Mouse (Mus musculus): ENCODE measurements around the gene E130311K13Rik.

Gene E130311K13Rik

GRCm38 (mm10) chr3:63895786-63896185, 33.5 kb downstream of the E130311K13Rik start:
- DNase-seq (ENCODE audit: low spot score) = no peak

GRCm38 (mm10) chr3:63893677-63894076, 35.6 kb downstream of the E130311K13Rik start:
- DNase-seq (ENCODE audit: low spot score) = no peak

GRCm38 (mm10) chr3:63892154-63892553, 37.1 kb downstream of the E130311K13Rik start:
- DNase-seq (ENCODE audit: low spot score) = no peak

GRCm38 (mm10) chr3:63881065-63881464, 48.2 kb downstream of the E130311K13Rik start:
- DNase-seq (ENCODE audit: low spot score) = no peak

GRCm38 (mm10) chr3:63878995-63879666, 50.1 kb downstream of the E130311K13Rik start:
- no peak for DNase-seq (ENCODE audit: low spot score)

- DNase-seq (ENCODE audit: low spot score) = no peak
Observed at GRCm38 (mm10) chr3:63872818-63873217, 56.5 kb downstream of the E130311K13Rik start.

GRCm38 (mm10) chr3:63871249-63871648, 58.0 kb downstream of the E130311K13Rik start:
- DNase-seq (ENCODE audit: low spot score) = no peak

GRCm38 (mm10) chr3:63868285-63868684, 61.0 kb downstream of the E130311K13Rik start:
- DNase-seq (ENCODE audit: low spot score) = no peak

- no peak for DNase-seq (ENCODE audit: low spot score)
Observed at GRCm38 (mm10) chr3:63865069-63865468, 64.2 kb downstream of the E130311K13Rik start.
